ENCODE assay signal across 8 mouse cellular contexts in genomic region chr6:22180316-22180715, GRCm38 (mm10).
DNase-seq lines count a peak whose midpoint lies in the region; ATAC-seq lines count a peak whose summit lies in the region.
"Had no signal": no experiment of that assay in that cellular context is flagged by ENCODE, and none has a peak within 500 bp of the region (broad histone marks: within the 10 kb centered on the region; RNA-seq: fewer than 3 reads in every experiment).

No protein-coding gene starts in this region.

- DNase-seq in kidney, postnatal 36 days, result peak; percentile 1 to 8
- no peak for DNase-seq in kidney, adult 11 months
- DNase-seq in layer of hippocampus, adult 11-12 months (ENCODE audit: low spot score), result peak; percentile 13
- DNase-seq in right cerebral cortex, postnatal 14 days, result peak; percentile 12
- no peak for DNase-seq in adrenal gland, postnatal 14 days
- DNase-seq: adrenal gland, adult 8-10 months had no signal

- ATAC-seq in common myeloid progenitor, adult 5-6 weeks (replicated peaks; ENCODE audit: low read depth, poor library complexity, severe bottlenecking), result peak; percentile 74
- no peak for ATAC-seq in megakaryocyte, adult 5-6 weeks (ENCODE audit: poor library complexity, severe bottlenecking)

Comparison
In these comparisons a context has a peak if more than half of its experiments do, and no peak if none do; other contexts are left out.
1. DNase-seq: peak in kidney, postnatal 36 days (2 of 2), layer of hippocampus, adult 11-12 months (single experiment) and right cerebral cortex, postnatal 14 days (single experiment); none in kidney, adult 11 months (single experiment) and adrenal gland, postnatal 14 days (single experiment).